Mouse (Mus musculus): ENCODE measurements around the gene Mas1.

- TF ChIP-seq EP300 (IDR thresholded peaks at IDR 0.05; ENCODE audit: insufficient read depth, low read depth, low read length) (no peak), CTCF (IDR thresholded peaks at IDR 0.05; ENCODE audit: low read depth, low read length) (no peak)
Measured at GRCm38 (mm10) chr17:12872275-12873028, 4.5 kb upstream of the Mas1 start.
